Mouse (Mus musculus): ENCODE data around the gene Cpm. TPM values are rescaled to one million over a fixed set of nuclear protein-coding genes. Genes with fewer than 3 reads are reported as not detected.

The Cpm gene
- polyA plus RNA-seq, 2 experiments = 24.4 to 41.6 TPM

- Histone ChIP-seq H3K27ac (replicated peaks; ENCODE audit: low read depth, low read length) (no peak overlapping the region), H3K4me2 (replicated peaks; ENCODE audit: low read depth, low read length, severe bottlenecking) (no peak overlapping the region), H3K4me1 (ENCODE audit: control insufficient read depth, insufficient read depth, low read length) (no peaks in the 10 kb centered on the region; the same call in 1 of the 2 replicates), H3K4me3 (replicated peaks; ENCODE audit: low read length) (no peak overlapping the region), H3K36me3 (ENCODE audit: control insufficient read depth, insufficient read depth, low read length) (no peaks in the 10 kb centered on the region), H3K9ac (ENCODE audit: low read depth, low read length, severe bottlenecking) (no peak overlapping the region), H3K27me3 (ENCODE audit: control insufficient read depth, insufficient read depth, low read length) (no peaks in the 10 kb centered on the region), H3K9me3 (ENCODE audit: control insufficient read depth, low read length) (no peaks in the 10 kb centered on the region)
- ATAC-seq (ENCODE audit: low FRiP score, low read depth) = no peak
- DNase-seq (ENCODE audit: low spot score) = no peak
- TF ChIP-seq POLR2A (IDR thresholded peaks at IDR 0.05; ENCODE audit: borderline replicate concordance, extremely low read depth, insufficient read depth, insufficient read length) = no peak
Observed at GRCm38 (mm10) chr10:117623358-117623757, 5.9 kb upstream of the Cpm start.

- Histone ChIP-seq H3K9me3 (ENCODE audit: control insufficient read depth, low read length) (no peaks in the 10 kb centered on the region), H3K4me1 (ENCODE audit: control insufficient read depth, insufficient read depth, low read length) (peaks cover 5% of the 10 kb centered on the region; the same call in 1 of the 2 replicates), H3K4me3 (replicated peaks; ENCODE audit: low read length) (no peak overlapping the region), H3K36me3 (ENCODE audit: control insufficient read depth, insufficient read depth, low read length) (no peaks in the 10 kb centered on the region), H3K4me2 (replicated peaks; ENCODE audit: low read depth, low read length, severe bottlenecking) (no peak overlapping the region), H3K27me3 (ENCODE audit: control insufficient read depth, insufficient read depth, low read length) (no peaks in the 10 kb centered on the region), H3K27ac (replicated peaks; ENCODE audit: low read depth, low read length) (no peak overlapping the region), H3K9ac (ENCODE audit: low read depth, low read length, severe bottlenecking) (no peak overlapping the region)
- 67% methylated on average over 3 of the region's 3 CpGs for WGBS
- TF ChIP-seq POLR2A (IDR thresholded peaks at IDR 0.05; ENCODE audit: borderline replicate concordance, extremely low read depth, insufficient read depth, insufficient read length) = no peak
- ATAC-seq (ENCODE audit: low FRiP score, low read depth) = no peak
- no peak for DNase-seq (ENCODE audit: low spot score)
Observed at GRCm38 (mm10) chr10:117624222-117624621, 5.1 kb upstream of the Cpm start.

GRCm38 (mm10) chr10:117624655-117625497, 4.4 kb upstream of the Cpm start:
- 67% methylated on average over 9 of the region's 9 CpGs for WGBS
- no peaks in the 10 kb centered on the region for H3K9me3 ChIP-seq (ENCODE audit: control insufficient read depth, low read length)
- no peak overlapping the region for H3K4me3 ChIP-seq (replicated peaks; ENCODE audit: low read length)
- peaks cover 7% of the 10 kb centered on the region; the same call in 1 of the 2 replicates for H3K4me1 ChIP-seq (ENCODE audit: control insufficient read depth, insufficient read depth, low read length)
- H3K27me3 ChIP-seq (ENCODE audit: control insufficient read depth, insufficient read depth, low read length) = no peaks in the 10 kb centered on the region
- ATAC-seq (ENCODE audit: low FRiP score, low read depth) = no peak
- no peak overlapping the region for H3K27ac ChIP-seq (replicated peaks; ENCODE audit: low read depth, low read length)
- H3K9ac ChIP-seq (ENCODE audit: low read depth, low read length, severe bottlenecking) = no peak overlapping the region
- DNase-seq (ENCODE audit: low spot score) = no peak
- TF ChIP-seq POLR2A (IDR thresholded peaks at IDR 0.05; ENCODE audit: borderline replicate concordance, extremely low read depth, insufficient read depth, insufficient read length) = no peak
- no peaks in the 10 kb centered on the region for H3K36me3 ChIP-seq (ENCODE audit: control insufficient read depth, insufficient read depth, low read length)
- no peak overlapping the region for H3K4me2 ChIP-seq (replicated peaks; ENCODE audit: low read depth, low read length, severe bottlenecking)

GRCm38 (mm10) chr10:117625500-117626296, 3.6 kb upstream of the Cpm start:
- Histone ChIP-seq H3K9me3 (ENCODE audit: control insufficient read depth, low read length) (no peaks in the 10 kb centered on the region), H3K27ac (replicated peaks; ENCODE audit: low read depth, low read length) (no peak overlapping the region), H3K36me3 (ENCODE audit: control insufficient read depth, insufficient read depth, low read length) (no peaks in the 10 kb centered on the region), H3K27me3 (ENCODE audit: control insufficient read depth, insufficient read depth, low read length) (peaks cover 6% of the 10 kb centered on the region; the same call in 1 of the 2 replicates), H3K4me1 (ENCODE audit: control insufficient read depth, insufficient read depth, low read length) (peaks cover 8% of the 10 kb centered on the region; the same call in 1 of the 2 replicates), H3K4me2 (replicated peaks; ENCODE audit: low read depth, low read length, severe bottlenecking) (no peak overlapping the region), H3K4me3 (replicated peaks; ENCODE audit: low read length) (no peak overlapping the region), H3K9ac (ENCODE audit: low read depth, low read length, severe bottlenecking) (no peak overlapping the region)
- TF ChIP-seq POLR2A (IDR thresholded peaks at IDR 0.05; ENCODE audit: borderline replicate concordance, extremely low read depth, insufficient read depth, insufficient read length) = no peak
- no peak for DNase-seq (ENCODE audit: low spot score)
- ATAC-seq (ENCODE audit: low FRiP score, low read depth) = no peak
- WGBS = 60% methylated on average over 8 of the region's 9 CpGs

GRCm38 (mm10) chr10:117626297-117626613, 3.0 kb upstream of the Cpm start:
- ATAC-seq (ENCODE audit: low FRiP score, low read depth) = no peak
- Histone ChIP-seq H3K4me2 (replicated peaks; ENCODE audit: low read depth, low read length, severe bottlenecking) (no peak overlapping the region), H3K27ac (replicated peaks; ENCODE audit: low read depth, low read length) (no peak overlapping the region), H3K27me3 (ENCODE audit: control insufficient read depth, insufficient read depth, low read length) (peaks cover 7% of the 10 kb centered on the region; the same call in 1 of the 2 replicates), H3K36me3 (ENCODE audit: control insufficient read depth, insufficient read depth, low read length) (no peaks in the 10 kb centered on the region), H3K9me3 (ENCODE audit: control insufficient read depth, low read length) (no peaks in the 10 kb centered on the region), H3K4me3 (replicated peaks; ENCODE audit: low read length) (no peak overlapping the region), H3K9ac (ENCODE audit: low read depth, low read length, severe bottlenecking) (no peak overlapping the region), H3K4me1 (ENCODE audit: control insufficient read depth, insufficient read depth, low read length) (peaks cover 8% of the 10 kb centered on the region; the same call in 1 of the 2 replicates)
- WGBS = 81% methylated on average over 3 of the region's 3 CpGs
- TF ChIP-seq POLR2A (IDR thresholded peaks at IDR 0.05; ENCODE audit: borderline replicate concordance, extremely low read depth, insufficient read depth, insufficient read length) = no peak
- DNase-seq (ENCODE audit: low spot score) = no peak
